Mouse (Mus musculus) testis, adult 2 months (tissue): Measurements from ENCODE around the gene Smarce1. TPM values are rescaled to one million over a fixed set of nuclear protein-coding genes. Genes with fewer than 3 reads are reported as not detected.

Experiments used
- H3K27ac ChIP-seq: fragments of 200-500 bp; 2 replicates; pipeline ENCODE4 v1.5.1; 2012; ENCODE audit warnings: low read depth, low read length; ENCODE audit not compliant: control insufficient read depth, insufficient read depth
- H3K27me3 ChIP-seq: fragments of 200-500 bp; 2 replicates; pipeline ENCODE4 v1.6.1; 2012; ENCODE audit warnings: mild to moderate bottlenecking, low read length, moderate library complexity; ENCODE audit not compliant: control insufficient read depth, insufficient read depth
- H3K36me3 ChIP-seq: fragments of 200-500 bp; 2 replicates; pipeline ENCODE4 v1.6.1; 2012; ENCODE audit warnings: mild to moderate bottlenecking, low read length; ENCODE audit not compliant: control insufficient read depth, insufficient read depth
- H3K4me1 ChIP-seq: fragments of 200-500 bp; 2 replicates; pipeline ENCODE4 v1.6.1; 2012; ENCODE audit warnings: low read length; ENCODE audit not compliant: control insufficient read depth, insufficient read depth
- H3K4me3 ChIP-seq: fragments of 200-500 bp; 2 replicates; pipeline ENCODE4 v1.5.1; 2012; ENCODE audit warnings: low read depth, mild to moderate bottlenecking, low read length, moderate library complexity, mixed read lengths; ENCODE audit not compliant: control insufficient read depth
- CTCF ChIP-seq: fragments of 200-500 bp; IDR thresholded peaks from 2 replicates; pipeline ENCODE4 v1.5.1; 2012; ENCODE audit warnings: low read depth, mild to moderate bottlenecking, inconsistent platforms, low read length, moderate library complexity; ENCODE audit not compliant: control insufficient read depth, insufficient read depth, insufficient replicate concordance
- POLR2A ChIP-seq: fragments of 200-500 bp; IDR thresholded peaks from 2 replicates; pipeline ENCODE4 v1.6.1; 2012; ENCODE audit warnings: low read depth, mild to moderate bottlenecking, inconsistent platforms, low read length, moderate library complexity; ENCODE audit not compliant: control insufficient read depth
- polyA plus RNA-seq: library from polyadenylated mRNA; depleted of rRNA; stranded (reverse); fragments of >200 nt; gene quantifications from 2 replicates; pipeline ENCODE4 v1.2.3, GENCODE M21; 2012

Smarce1 gene
- polyA plus RNA-seq, 1 experiment, result 18.5 TPM

DNA sequence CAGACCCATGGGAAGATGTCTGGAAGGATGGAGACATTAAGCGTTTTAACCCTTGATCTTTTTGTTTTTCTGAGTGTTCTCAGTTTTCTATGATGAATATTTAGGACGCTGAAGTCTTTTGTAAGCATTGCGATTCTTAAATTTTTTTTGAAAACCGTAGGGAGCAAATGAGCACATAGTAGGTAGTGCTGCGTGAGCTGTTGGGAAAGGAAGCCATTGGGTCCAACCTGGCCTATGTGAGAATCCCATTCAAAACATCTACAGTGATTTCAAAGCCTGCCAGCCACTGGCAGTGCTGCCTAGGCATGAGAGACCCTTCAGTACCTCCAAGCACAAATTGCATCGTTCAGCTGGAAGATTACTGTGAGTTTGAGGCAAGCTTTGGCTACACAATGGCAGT is 60.8 kb downstream of the Smarce1 start:
- H3K36me3 ChIP-seq, result no peaks in the 10 kb centered on the region
- H3K27ac ChIP-seq, result no peak overlapping the region
- H3K4me3 ChIP-seq, result no peak overlapping the region
- no peaks in the 10 kb centered on the region; the same call in 1 of the 2 replicates for H3K4me1 ChIP-seq
- H3K27me3 ChIP-seq, result no peaks in the 10 kb centered on the region
- TF ChIP-seq POLR2A, result no peak
- no peak for TF ChIP-seq CTCF

DNA sequence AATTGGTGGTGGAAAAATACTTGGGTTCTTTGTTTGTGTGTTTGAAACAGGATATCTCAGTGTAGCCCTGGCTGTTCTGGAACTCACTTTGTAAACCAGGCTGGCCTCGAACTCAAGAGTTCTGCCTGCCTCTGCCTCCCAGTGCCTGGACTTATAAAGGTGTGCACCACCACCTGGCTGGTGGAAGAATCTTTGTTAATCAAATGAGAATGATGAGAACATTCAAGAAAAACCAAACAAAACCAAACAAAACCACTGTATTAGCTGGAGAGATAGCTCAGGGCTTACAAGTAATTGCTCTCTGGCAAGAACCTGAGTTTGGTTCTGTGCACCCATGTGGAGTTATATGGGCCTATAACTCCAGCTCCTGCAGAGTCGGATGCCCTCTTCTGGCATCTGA is 61.4 kb downstream of the Smarce1 start:
- TF ChIP-seq POLR2A (no peak), CTCF (no peak)
- Histone ChIP-seq H3K27me3 (no peaks in the 10 kb centered on the region), H3K4me1 (no peaks in the 10 kb centered on the region; the same call in 1 of the 2 replicates), H3K36me3 (no peaks in the 10 kb centered on the region), H3K4me3 (no peak overlapping the region), H3K27ac (no peak overlapping the region)

DNA sequence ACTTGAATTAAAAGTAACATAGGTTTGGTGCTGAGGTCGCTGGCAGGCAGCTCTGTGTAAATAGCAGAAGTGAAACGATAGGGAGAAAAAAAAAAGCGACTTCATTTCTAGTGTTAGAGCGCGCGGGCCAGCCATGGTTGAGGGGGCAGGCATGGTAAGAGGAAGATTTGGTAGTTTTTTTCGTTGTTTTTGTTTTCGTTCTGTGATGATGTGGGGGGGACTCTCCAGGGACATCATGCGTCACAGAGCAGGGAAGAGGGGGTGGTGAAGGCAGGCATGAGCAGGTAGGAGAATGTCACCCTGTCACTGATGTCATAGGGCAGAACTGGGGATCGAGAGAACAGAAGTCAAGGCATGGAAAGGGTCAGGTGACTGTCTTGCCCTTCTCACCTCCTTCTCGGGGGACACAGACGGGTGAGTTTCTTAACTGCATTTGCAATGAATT is 62.8 kb downstream of the Smarce1 start:
- Histone ChIP-seq H3K4me1 (no peaks in the 10 kb centered on the region; the same call in 1 of the 2 replicates), H3K27me3 (no peaks in the 10 kb centered on the region), H3K4me3 (no peak overlapping the region), H3K27ac (no peak overlapping the region), H3K36me3 (no peaks in the 10 kb centered on the region)
- no peak for TF ChIP-seq CTCF
- TF ChIP-seq POLR2A, result no peak

- Histone ChIP-seq H3K27ac (no peak overlapping the region), H3K4me1 (no peaks in the 10 kb centered on the region; the same call in 1 of the 2 replicates), H3K4me3 (no peak overlapping the region), H3K36me3 (no peaks in the 10 kb centered on the region), H3K27me3 (no peaks in the 10 kb centered on the region)
- TF ChIP-seq CTCF, result no peak
- no peak for TF ChIP-seq POLR2A
These were observed 63.2 kb downstream of the Smarce1 start for GRCm38 (mm10) chr11:99167576-99167975.

- TF ChIP-seq CTCF (no peak), POLR2A (no peak)
- Histone ChIP-seq H3K36me3 (no peaks in the 10 kb centered on the region), H3K4me1 (no peaks in the 10 kb centered on the region; the same call in 1 of the 2 replicates), H3K27ac (no peak overlapping the region), H3K4me3 (no peak overlapping the region), H3K27me3 (no peaks in the 10 kb centered on the region)
These were observed 64.6 kb downstream of the Smarce1 start for GRCm38 (mm10) chr11:99166241-99166640.

- TF ChIP-seq CTCF (no peak), POLR2A (no peak)
- Histone ChIP-seq H3K27me3 (no peaks in the 10 kb centered on the region), H3K36me3 (no peaks in the 10 kb centered on the region), H3K4me1 (no peaks in the 10 kb centered on the region; the same call in 1 of the 2 replicates), H3K4me3 (no peak overlapping the region), H3K27ac (no peak overlapping the region)
These were observed 65.6 kb downstream of the Smarce1 start for GRCm38 (mm10) chr11:99165031-99165752.

DNA sequence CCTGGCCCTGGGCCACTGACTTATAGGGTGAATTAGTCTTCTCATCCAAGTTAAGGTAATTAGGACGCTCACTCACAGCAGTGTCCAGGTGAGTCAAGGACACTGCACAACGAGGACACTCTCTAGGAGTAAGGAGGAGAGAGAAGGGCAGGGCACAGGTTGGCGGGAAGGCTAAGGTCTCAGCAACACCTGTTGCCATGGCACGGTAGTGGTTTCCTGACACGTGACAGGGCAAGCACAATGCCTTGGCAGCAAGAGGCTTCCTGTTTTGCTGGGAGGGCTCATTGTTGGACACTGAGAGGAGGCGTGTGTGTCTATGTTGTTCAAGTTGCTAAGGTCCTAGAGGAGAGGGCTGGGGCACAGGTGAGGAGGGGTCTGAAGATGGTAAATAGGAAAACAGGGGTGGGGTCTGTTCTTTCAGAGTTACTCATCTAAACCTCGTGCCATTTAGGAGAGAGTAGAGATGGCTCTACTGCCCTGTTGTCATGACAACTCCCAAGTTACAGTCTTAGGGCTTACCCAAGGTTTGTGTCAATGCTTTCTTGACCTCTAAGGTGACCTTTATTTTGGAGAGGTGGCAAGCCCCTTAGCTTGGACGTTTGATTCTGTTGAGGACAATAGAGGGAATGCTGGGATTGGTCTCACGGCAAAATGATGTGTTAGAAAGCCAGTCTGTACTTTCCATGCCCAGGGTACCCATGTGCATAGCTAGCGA is 67.7 kb downstream of the Smarce1 start:
- no peaks in the 10 kb centered on the region for H3K27me3 ChIP-seq
- no peaks in the 10 kb centered on the region; the same call in 1 of the 2 replicates for H3K4me1 ChIP-seq
- TF ChIP-seq POLR2A (no peak), CTCF (no peak)

More for the DNA sequence above, 67.7 kb downstream of the Smarce1 start:
- no peak overlapping the region for H3K4me3 ChIP-seq
- H3K27ac ChIP-seq, result no peak overlapping the region
- H3K36me3 ChIP-seq, result no peaks in the 10 kb centered on the region
